Mouse (Mus musculus) lung, postnatal 0 days (tissue): ENCODE data around the gene Dus3l. TPM values are rescaled to one million over a fixed set of nuclear protein-coding genes. Genes with fewer than 3 reads are reported as not detected.

Source experiments
- ATAC-seq: fragments of 200-750 bp; cut with Nextera tagmentation; 2 replicates; pipeline ENCODE4 v1.8.0; 2017; ENCODE audit warnings: moderate library complexity
- DNase-seq: peaks from one replicate; pipeline ENCODE4 v3.0.0-alpha.2; 2016; ENCODE audit warnings: low spot score
- H3K27ac ChIP-seq: fragments of 300-500 bp; sonication (generic); 2 replicates; pipeline ENCODE4 v1.5.1; 2014; ENCODE audit warnings: antibody characterized with exemption, mild to moderate bottlenecking, low read length, mixed read lengths
- H3K27me3 ChIP-seq: fragments of 300-500 bp; sonication (generic); replicated peaks from 2 replicates; pipeline ENCODE4 v1.6.1; 2014; ENCODE audit warnings: low read length, mixed read lengths; ENCODE audit not compliant: insufficient read depth
- H3K36me3 ChIP-seq: fragments of 300-500 bp; sonication (generic); 2 replicates; pipeline ENCODE4 v1.6.1; 2014; ENCODE audit warnings: low read length, mixed read lengths; ENCODE audit not compliant: insufficient read depth
- H3K4me1 ChIP-seq: fragments of 300-500 bp; sonication (generic); 2 replicates; pipeline ENCODE4 v1.6.1; 2014; ENCODE audit warnings: antibody characterized with exemption, low read depth, low read length, mixed read lengths; ENCODE audit not compliant: insufficient read depth
- H3K4me2 ChIP-seq: fragments of 300-500 bp; sonication (generic); replicated peaks from 2 replicates; pipeline ENCODE4 v1.6.1; 2014; ENCODE audit warnings: low read depth, mild to moderate bottlenecking, low read length, moderate library complexity, mixed read lengths
- H3K4me3 ChIP-seq: fragments of 300-500 bp; sonication (generic); 2 replicates; pipeline ENCODE4 v1.5.1; 2014; ENCODE audit warnings: low read depth, low read length
- H3K9ac ChIP-seq: fragments of 300-500 bp; sonication (generic); replicated peaks from 2 replicates; pipeline ENCODE4 v1.6.1; 2014; ENCODE audit warnings: low read depth, mild to moderate bottlenecking
- H3K9me3 ChIP-seq: fragments of 300-500 bp; sonication (generic); 2 replicates; pipeline ENCODE4 v1.6.1; 2016; ENCODE audit warnings: low read length, mixed read lengths
- CTCF ChIP-seq: IDR thresholded peaks from 2 replicates; pipeline ENCODE4 v1.5.1; 2016; ENCODE audit warnings: antibody characterized with exemption, mild to moderate bottlenecking
- EP300 ChIP-seq: IDR thresholded peaks from 2 replicates; pipeline ENCODE4 v1.6.1; 2016; ENCODE audit warnings: antibody characterized with exemption, mild to moderate bottlenecking, control low read depth
- WGBS: fragments of 180-500 bp; shearing (Covaris S2); extraction: QIAGEN DNeasy Blood & Tissue Kit; methylation state at CpG from one replicate; pipeline ENCODE4 v1.1.7; 2014; 5-methylcytosine and 5-hydroxymethylcytosine counted together
- polyA plus RNA-seq: library from polyadenylated mRNA; unstranded; fragments of >200 nt; fragmentation: Nextera tagmentation; extraction: Ambion mirVana; gene quantifications from 2 replicates; pipeline ENCODE4 v1.2.1, GENCODE M21; 2015

The Dus3l gene
- polyA plus RNA-seq, 1 experiment from 2014 or later = 29.7 TPM

DNA sequence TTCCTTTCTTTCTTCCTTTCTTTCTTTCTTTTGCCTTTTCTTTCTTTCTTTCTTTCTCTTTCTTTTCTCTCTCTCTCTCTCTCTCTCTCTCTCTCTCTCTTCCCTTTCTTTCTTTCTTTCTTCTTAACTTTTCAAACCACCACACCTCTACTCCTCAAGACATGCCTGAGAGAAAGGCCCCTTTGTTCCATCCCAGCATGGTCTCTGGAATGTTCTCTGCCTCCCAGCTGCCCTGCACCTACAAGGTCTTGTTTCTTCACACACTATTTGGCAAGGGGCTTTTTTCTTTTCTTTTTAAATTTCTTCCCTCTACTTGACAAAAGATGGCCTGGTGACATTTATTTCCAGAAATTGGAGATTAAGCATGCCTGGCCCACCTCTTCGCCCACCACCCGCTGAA is 34.9 kb upstream of the Dus3l start:
- Histone ChIP-seq H3K27ac (no peak overlapping the region), H3K4me2 (no peak overlapping the region), H3K4me3 (no peak overlapping the region), H3K4me1 (no peaks in the 10 kb centered on the region), H3K27me3 (no peaks in the 10 kb centered on the region), H3K9me3 (no peaks in the 10 kb centered on the region), H3K36me3 (no peaks in the 10 kb centered on the region), H3K9ac (no peak overlapping the region)
- WGBS = 56% methylated on average over 2 of the region's 2 CpGs
- TF ChIP-seq CTCF (no peak), EP300 (no peak)
- DNase-seq (no peak), ATAC-seq (no peak)

DNA sequence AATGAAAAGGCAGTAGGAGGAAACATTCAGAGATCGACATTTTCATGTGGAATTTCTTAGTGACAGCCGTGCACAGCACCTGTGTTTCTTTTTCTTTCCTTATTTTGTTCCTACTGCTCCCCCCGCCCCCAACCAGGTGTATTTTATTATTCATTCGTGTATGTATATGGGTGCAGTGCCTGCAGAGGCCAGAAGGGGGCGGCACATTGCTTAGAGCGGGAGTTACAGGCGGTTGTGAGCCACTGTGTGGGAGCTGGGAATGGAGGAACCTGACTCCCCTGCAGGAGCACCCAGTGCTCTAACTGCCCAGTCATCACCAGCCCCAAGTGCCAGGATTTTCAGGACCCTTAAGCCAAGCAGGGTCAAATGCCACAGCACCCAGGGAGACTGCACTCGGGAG is 28.0 kb upstream of the Dus3l start:
- Histone ChIP-seq H3K9me3 (no peaks in the 10 kb centered on the region), H3K9ac (no peak overlapping the region), H3K4me1 (no peaks in the 10 kb centered on the region), H3K4me2 (no peak overlapping the region), H3K4me3 (no peak overlapping the region), H3K36me3 (no peaks in the 10 kb centered on the region), H3K27ac (no peak overlapping the region), H3K27me3 (no peaks in the 10 kb centered on the region)
- peak; percentile 51 for TF ChIP-seq CTCF
- TF ChIP-seq EP300 = no peak
- ATAC-seq (no peak), DNase-seq (no peak)
- WGBS = 42% methylated on average over 8 of the region's 8 CpGs

- Histone ChIP-seq H3K4me2 (no peak overlapping the region), H3K36me3 (no peaks in the 10 kb centered on the region), H3K27ac (no peak overlapping the region), H3K4me1 (no peaks in the 10 kb centered on the region), H3K9me3 (no peaks in the 10 kb centered on the region), H3K27me3 (no peaks in the 10 kb centered on the region), H3K9ac (no peak overlapping the region), H3K4me3 (no peak overlapping the region)
- ATAC-seq (no peak), DNase-seq (no peak)
- 71% methylated on average over 10 of the region's 10 CpGs for WGBS
- TF ChIP-seq CTCF = no peak
- no peak for TF ChIP-seq EP300
Measured at GRCm38 (mm10) chr17:56738221-56738620, 26.3 kb upstream of the Dus3l start.

DNA sequence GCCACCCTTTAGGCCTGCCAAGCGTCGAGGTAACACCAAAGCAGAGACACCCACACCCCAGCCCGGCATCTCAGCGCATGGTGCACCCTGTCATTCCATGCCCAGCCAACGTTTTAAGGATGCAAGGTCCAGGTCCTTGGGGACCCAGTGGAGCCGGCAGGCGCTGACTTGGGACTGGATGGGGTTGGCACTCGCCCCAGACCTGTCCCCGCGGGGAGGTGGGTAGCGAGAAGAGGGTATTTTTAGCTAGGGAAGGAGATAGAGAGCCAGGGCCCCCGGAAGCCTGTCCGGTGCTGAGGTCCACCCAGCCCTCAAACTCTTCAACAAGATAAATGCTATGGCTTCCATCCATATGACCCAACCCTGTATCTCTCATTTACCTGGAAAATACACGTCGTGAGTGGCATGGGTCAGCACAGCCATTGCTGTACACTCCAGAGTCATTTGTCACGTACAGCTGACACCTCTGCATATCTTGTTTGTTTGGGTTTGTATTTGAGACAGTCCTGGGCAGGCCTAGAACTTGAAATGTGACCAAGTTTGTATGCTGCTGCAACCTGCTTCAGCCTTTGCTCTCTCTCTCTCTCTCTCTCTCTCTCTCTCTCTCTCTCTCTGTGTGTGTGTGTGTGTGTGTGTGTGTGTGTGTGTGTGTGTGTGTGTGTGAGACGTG is 24.3 kb upstream of the Dus3l start:
- Histone ChIP-seq H3K27ac (no peak overlapping the region), H3K27me3 (no peaks in the 10 kb centered on the region), H3K9me3 (no peaks in the 10 kb centered on the region), H3K4me3 (no peak overlapping the region), H3K9ac (no peak overlapping the region), H3K4me1 (no peaks in the 10 kb centered on the region), H3K4me2 (no peak overlapping the region), H3K36me3 (no peaks in the 10 kb centered on the region)
- TF ChIP-seq CTCF = no peak
- TF ChIP-seq EP300 = no peak
- 72% methylated on average over 17 of the region's 17 CpGs for WGBS
- no peak for DNase-seq
- ATAC-seq = no peak

DNA sequence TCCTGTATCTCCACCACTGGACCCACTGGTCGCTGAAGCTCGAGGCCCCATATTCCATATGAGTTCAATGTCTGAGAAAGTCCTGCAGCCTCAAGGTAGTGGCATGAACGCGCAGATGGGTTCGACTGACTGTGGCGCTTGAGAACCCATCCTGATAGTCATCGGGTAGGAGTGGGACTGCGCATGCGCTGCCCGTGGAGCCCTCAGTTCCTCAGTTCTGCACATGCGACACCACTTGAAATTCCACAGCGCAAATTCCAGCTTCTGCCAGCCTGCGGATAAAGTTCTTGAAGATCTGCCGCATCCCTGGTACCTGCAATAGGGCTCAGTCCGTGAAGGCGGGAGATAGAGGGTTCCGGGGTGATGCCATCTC is 23.8 kb upstream of the Dus3l start:
- ATAC-seq = peak; percentile 19; the same call in 1 of the 2 replicates

GRCm38 (mm10) chr17:56744173-56744572 is 20.4 kb upstream of the Dus3l start:
- Histone ChIP-seq H3K36me3 (no peaks in the 10 kb centered on the region), H3K27ac (no peak overlapping the region), H3K4me3 (no peak overlapping the region), H3K4me1 (no peaks in the 10 kb centered on the region), H3K9ac (no peak overlapping the region), H3K9me3 (no peaks in the 10 kb centered on the region), H3K27me3 (no peaks in the 10 kb centered on the region), H3K4me2 (no peak overlapping the region)
- no peak for ATAC-seq
- 33% methylated on average over 5 of the region's 5 CpGs for WGBS
- no peak for DNase-seq
- TF ChIP-seq CTCF = no peak

More for the DNA sequence above, 23.8 kb upstream of the Dus3l start:
- no peaks in the 10 kb centered on the region for H3K36me3 ChIP-seq
- H3K4me2 ChIP-seq = no peak overlapping the region
- peak; percentile 21 for DNase-seq
- no peak for TF ChIP-seq EP300
- no peak for TF ChIP-seq CTCF
- 70% methylated on average over 17 of the region's 17 CpGs for WGBS
- H3K27ac ChIP-seq = no peak overlapping the region
- no peak overlapping the region for H3K4me3 ChIP-seq
- no peaks in the 10 kb centered on the region for H3K4me1 ChIP-seq
- no peaks in the 10 kb centered on the region for H3K27me3 ChIP-seq
- no peak overlapping the region for H3K9ac ChIP-seq
- no peaks in the 10 kb centered on the region for H3K9me3 ChIP-seq
